Mouse (Mus musculus) lung, embryonic 14.5 days (tissue): ENCODE measurements around the gene Yif1b. TPM values are rescaled to one million over a fixed set of nuclear protein-coding genes. Genes with fewer than 3 reads are reported as not detected.

Source experiments
- ATAC-seq: fragments of 200-750 bp; cut with Nextera tagmentation; 2 replicates; pipeline ENCODE4 v1.8.0; 2017; ENCODE audit warnings: mild to moderate bottlenecking, moderate TSS enrichment, moderate library complexity; ENCODE audit not compliant: insufficient read depth
- DNase-seq: peaks from one replicate; pipeline ENCODE4 v3.0.0-alpha.2; 2015
- H3K27ac ChIP-seq: fragments of 300-500 bp; sonication (generic); 2 replicates; pipeline ENCODE4 v1.5.1; 2014; ENCODE audit warnings: low read depth, mild to moderate bottlenecking, moderate library complexity
- H3K27me3 ChIP-seq: fragments of 300-500 bp; sonication (generic); 2 replicates; pipeline ENCODE4 v1.6.1; 2014; ENCODE audit warnings: low read length, control low read depth; ENCODE audit not compliant: insufficient read depth
- H3K36me3 ChIP-seq: fragments of 300-500 bp; sonication (generic); 2 replicates; pipeline ENCODE4 v1.6.1; 2014; ENCODE audit warnings: control low read depth; ENCODE audit not compliant: insufficient read depth
- H3K4me1 ChIP-seq: fragments of 300-500 bp; sonication (generic); 2 replicates; pipeline ENCODE4 v1.6.1; 2014; ENCODE audit warnings: antibody characterized with exemption, control low read depth; ENCODE audit not compliant: insufficient read depth
- H3K4me2 ChIP-seq: fragments of 300-500 bp; sonication (generic); 2 replicates; pipeline ENCODE4 v1.6.1; 2014; ENCODE audit warnings: mild to moderate bottlenecking
- H3K4me3 ChIP-seq: fragments of 300-500 bp; sonication (generic); 2 replicates; pipeline ENCODE4 v1.5.1; 2014; ENCODE audit warnings: low read depth, low read length
- H3K9ac ChIP-seq: fragments of 300-500 bp; sonication (generic); 2 replicates; pipeline ENCODE4 v1.6.1; 2014
- H3K9me3 ChIP-seq: fragments of 300-500 bp; sonication (generic); 2 replicates; pipeline ENCODE4 v1.6.1; 2016; ENCODE audit warnings: low read depth, low read length, control low read depth
- CTCF ChIP-seq: IDR thresholded peaks from 2 replicates; pipeline ENCODE4 v1.5.1; 2016; ENCODE audit warnings: antibody characterized with exemption, low read depth
- WGBS: fragments of 180-500 bp; shearing (Covaris S2); extraction: QIAGEN DNeasy Blood & Tissue Kit; methylation state at CpG from one replicate; pipeline ENCODE4 v1.1.7; 2014; 5-methylcytosine and 5-hydroxymethylcytosine counted together
- polyA plus RNA-seq: library from polyadenylated mRNA; unstranded; fragments of >200 nt; fragmentation: Nextera tagmentation; extraction: Ambion mirVana; gene quantifications from 2 replicates; pipeline ENCODE4 v1.2.1, GENCODE M21; 2014

Gene Yif1b
- polyA plus RNA-seq, 1 experiment from 2014 or later: 123 TPM

GRCm38 (mm10) chr7:29246015-29246414, 7.9 kb downstream of the Yif1b start:
- Histone ChIP-seq H3K4me3 (no peak overlapping the region), H3K4me2 (no peak overlapping the region), H3K36me3 (peaks cover 31% of the 10 kb centered on the region), H3K27me3 (no peaks in the 10 kb centered on the region), H3K27ac (no peak overlapping the region), H3K9me3 (no peaks in the 10 kb centered on the region), H3K4me1 (peaks cover 14% of the 10 kb centered on the region; the same call in 1 of the 2 replicates), H3K9ac (no peak overlapping the region)
- no peak for ATAC-seq
- peak; percentile 81 for DNase-seq
- no peak for TF ChIP-seq CTCF
- 52% methylated on average over 5 of the region's 5 CpGs for WGBS

DNA sequence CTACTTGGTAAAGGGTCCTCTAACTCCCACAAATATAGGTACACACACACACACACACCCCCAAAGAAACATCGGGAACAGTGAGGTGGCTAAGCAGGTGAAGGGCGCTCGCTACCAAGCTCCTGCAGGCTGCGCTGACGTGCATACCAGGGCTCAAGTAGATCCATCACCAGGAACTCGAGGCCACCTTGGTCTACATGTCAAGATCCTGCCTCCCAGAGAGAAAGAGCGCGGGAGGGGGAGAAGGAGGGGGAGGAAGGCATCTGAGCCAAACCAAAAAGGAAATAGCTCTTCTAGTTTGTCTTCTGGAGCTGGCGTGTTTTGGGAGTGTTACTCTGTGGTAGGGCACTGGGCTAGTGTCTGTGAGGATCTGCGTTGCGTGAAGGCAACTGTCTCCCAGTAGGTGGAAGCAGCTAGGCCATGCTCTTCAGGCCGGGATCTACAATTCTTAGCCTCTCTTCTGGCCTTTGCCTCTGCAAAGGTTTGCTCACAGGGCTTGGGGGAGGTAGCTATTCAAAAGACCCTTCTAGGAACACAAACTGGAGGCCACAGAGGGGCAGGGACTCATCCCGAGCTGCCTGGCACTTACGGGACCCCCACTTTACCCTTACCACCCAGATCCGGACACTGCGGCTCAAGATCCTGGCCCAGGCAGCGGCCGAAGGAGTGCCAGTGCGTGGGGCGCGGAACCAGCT, 8.6 kb downstream of the Yif1b start:
- Histone ChIP-seq H3K9me3 (no peaks in the 10 kb centered on the region), H3K27ac (peak overlapping the region; percentile 36; the same call in 1 of the 2 replicates), H3K27me3 (no peaks in the 10 kb centered on the region), H3K36me3 (peaks cover 31% of the 10 kb centered on the region), H3K4me2 (peak overlapping the region; percentile 54; the same call in 1 of the 2 replicates), H3K9ac (no peak overlapping the region), H3K4me1 (peaks cover 14% of the 10 kb centered on the region; the same call in 1 of the 2 replicates), H3K4me3 (peak overlapping the region; percentile 27; the same call in 1 of the 2 replicates)
- TF ChIP-seq CTCF: no peak
- 72% methylated on average over 21 of the region's 21 CpGs for WGBS
- DNase-seq (peak; percentile 55), ATAC-seq (no peak)

DNA sequence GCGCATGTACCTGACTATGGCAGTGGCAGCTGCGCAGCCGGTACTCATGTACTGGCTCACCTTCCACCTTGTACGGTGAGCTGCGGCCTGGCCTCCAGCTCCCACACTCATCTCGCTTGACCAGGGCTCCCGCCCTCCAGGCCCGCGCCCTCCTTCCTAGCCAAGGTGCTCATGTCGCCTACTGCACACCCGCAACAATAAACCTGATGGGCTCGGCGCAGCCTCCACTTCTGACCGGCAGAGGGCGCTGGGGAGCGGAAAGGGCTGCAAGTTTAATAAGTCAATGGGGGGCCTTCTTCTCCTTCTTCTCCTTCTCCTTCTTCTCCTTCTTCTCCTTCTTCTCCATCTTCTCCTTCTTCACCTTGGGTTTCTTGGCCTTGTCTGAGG, 9.2 kb downstream of the Yif1b start:
- ATAC-seq: no peak; the same call in 1 of the 2 replicates

GRCm38 (mm10) chr7:29247706-29248105, 9.6 kb downstream of the Yif1b start:
- ATAC-seq (peak; percentile 28; the same call in 1 of the 2 replicates), DNase-seq (peak; percentile 38)
- peaks cover 31% of the 10 kb centered on the region for H3K36me3 ChIP-seq
- peak overlapping the region; percentile 37 for H3K9ac ChIP-seq
- WGBS: 18% methylated on average over 19 of the region's 19 CpGs
- H3K27ac ChIP-seq: no peak overlapping the region; the same call in 1 of the 2 replicates
- H3K4me3 ChIP-seq: peak overlapping the region; percentile 27
- H3K4me2 ChIP-seq: peak overlapping the region; percentile 54
- no peak for TF ChIP-seq CTCF
- no peaks in the 10 kb centered on the region for H3K27me3 ChIP-seq
- peaks cover 14% of the 10 kb centered on the region; the same call in 1 of the 2 replicates for H3K4me1 ChIP-seq
- no peaks in the 10 kb centered on the region for H3K9me3 ChIP-seq

More for the DNA sequence above, 9.2 kb downstream of the Yif1b start:
- peaks cover 14% of the 10 kb centered on the region; the same call in 1 of the 2 replicates for H3K4me1 ChIP-seq
- peak overlapping the region; percentile 27 for H3K4me3 ChIP-seq
- no peaks in the 10 kb centered on the region for H3K27me3 ChIP-seq
- H3K9ac ChIP-seq: no peak overlapping the region
- peak overlapping the region; percentile 36; the same call in 1 of the 2 replicates for H3K27ac ChIP-seq
- TF ChIP-seq CTCF: peak; percentile 96
- H3K36me3 ChIP-seq: peaks cover 31% of the 10 kb centered on the region
- H3K4me2 ChIP-seq: peak overlapping the region; percentile 54
- H3K9me3 ChIP-seq: no peaks in the 10 kb centered on the region
- peak; percentile 83 for DNase-seq
- WGBS: 29% methylated on average over 16 of the region's 16 CpGs

- DNase-seq: peak; percentile 58
- peak; percentile 45 for TF ChIP-seq CTCF
- Histone ChIP-seq H3K4me1 (peaks cover 14% of the 10 kb centered on the region; the same call in 1 of the 2 replicates), H3K27me3 (no peaks in the 10 kb centered on the region), H3K4me3 (peak within 1 kb of the TSS; percentile 27), H3K27ac (peak within 1 kb of the TSS; percentile 59), H3K9me3 (no peaks in the 10 kb centered on the region), H3K36me3 (peaks cover 31% of the 10 kb centered on the region), H3K9ac (peak within 1 kb of the TSS; percentile 37), H3K4me2 (peak within 1 kb of the TSS; percentile 54)
- 16% methylated on average over 20 of the region's 20 CpGs for WGBS
- peak; percentile 30 for ATAC-seq
These were observed 10.2 kb downstream of the Yif1b start, which contains the start of gene 2200002D01Rik for GRCm38 (mm10) chr7:29248261-29248841. 2200002D01Rik (minus strand) TSS chr7:29248466.

DNA sequence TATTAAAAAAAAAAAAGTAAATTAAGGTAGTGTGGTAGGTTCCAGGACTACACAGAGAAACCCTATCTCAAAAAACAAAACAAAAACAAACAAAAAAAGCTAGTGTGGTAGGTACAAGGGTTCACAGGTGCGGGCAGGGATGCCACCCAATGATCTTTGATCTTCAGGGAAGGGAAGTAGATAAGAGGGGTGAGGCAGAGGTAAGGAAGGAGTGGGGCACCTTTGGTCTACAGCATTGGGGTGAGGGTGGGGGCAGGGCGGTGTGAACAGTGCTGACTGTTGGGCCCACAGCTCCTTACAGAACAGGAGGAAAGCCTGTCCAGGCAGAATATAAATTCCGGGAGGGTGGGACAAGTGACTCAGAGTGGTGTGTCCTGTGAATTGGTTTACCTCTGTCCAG, 13.0 kb downstream of the Yif1b start:
- Histone ChIP-seq H3K9ac (no peak overlapping the region), H3K9me3 (no peaks in the 10 kb centered on the region), H3K4me1 (0 out of 2 replicates have a peak, but pooled peaks cover 9% of the 10 kb centered on the region), H3K4me3 (no peak overlapping the region), H3K4me2 (no peak overlapping the region), H3K36me3 (peaks cover 7% of the 10 kb centered on the region; the same call in 1 of the 2 replicates), H3K27me3 (no peaks in the 10 kb centered on the region), H3K27ac (no peak overlapping the region)
- no peak for ATAC-seq
- WGBS: 69% methylated on average over 3 of the region's 3 CpGs
- TF ChIP-seq CTCF: no peak
- no peak for DNase-seq

GRCm38 (mm10) chr7:29253842-29254241, 15.7 kb downstream of the Yif1b start:
- Histone ChIP-seq H3K9ac (no peak overlapping the region), H3K36me3 (0 out of 2 replicates have a peak, but pooled peaks cover 16% of the 10 kb centered on the region), H3K4me1 (no peaks in the 10 kb centered on the region), H3K9me3 (no peaks in the 10 kb centered on the region), H3K27me3 (no peaks in the 10 kb centered on the region), H3K4me2 (no peak overlapping the region), H3K4me3 (no peak overlapping the region), H3K27ac (0 out of 2 replicates have a peak overlapping the region, but pooled peaks have one; percentile 4)
- TF ChIP-seq CTCF: no peak
- WGBS: 34% methylated on average over 5 of the region's 5 CpGs
- peak; percentile 23 for DNase-seq
- ATAC-seq: no peak
